Mouse (Mus musculus): ENCODE measurements around the gene Stk32b. TPM values are rescaled to one million over a fixed set of nuclear protein-coding genes. Genes with fewer than 3 reads are reported as not detected.

The Stk32b gene
- total RNA-seq (2023): not detected in 4 replicates

GRCm38 (mm10) chr5:37716505-37717372 lies at the start of gene Stk32b:
Gene Stk32b, minus strand, starts transcription at chr5:37717171.

GRCm38 (mm10) chr5:37735224-37735623 lies 18.3 kb upstream of the Stk32b start, which contains the start of gene Cytl1:
Gene Cytl1, plus strand, starts transcription at chr5:37735519.

Other genes with a start within 250 kb of the Stk32b start
- gene Cytl1, start 18.3 kb upstream of the Stk32b start, total RNA-seq (2023): not detected in 4 replicates
- gene Msx1, start 107.4 kb upstream of the Stk32b start, total RNA-seq (2023): not detected in 4 replicates

All from B cell, adult 62 days (primary cell).